Mouse (Mus musculus): ENCODE data around the gene Btbd17. TPM values are rescaled to one million over a fixed set of nuclear protein-coding genes. Genes with fewer than 3 reads are reported as not detected.

Btbd17 gene
- polyA plus RNA-seq, 1 experiment from 2014 or later = 0.65 TPM

DNA sequence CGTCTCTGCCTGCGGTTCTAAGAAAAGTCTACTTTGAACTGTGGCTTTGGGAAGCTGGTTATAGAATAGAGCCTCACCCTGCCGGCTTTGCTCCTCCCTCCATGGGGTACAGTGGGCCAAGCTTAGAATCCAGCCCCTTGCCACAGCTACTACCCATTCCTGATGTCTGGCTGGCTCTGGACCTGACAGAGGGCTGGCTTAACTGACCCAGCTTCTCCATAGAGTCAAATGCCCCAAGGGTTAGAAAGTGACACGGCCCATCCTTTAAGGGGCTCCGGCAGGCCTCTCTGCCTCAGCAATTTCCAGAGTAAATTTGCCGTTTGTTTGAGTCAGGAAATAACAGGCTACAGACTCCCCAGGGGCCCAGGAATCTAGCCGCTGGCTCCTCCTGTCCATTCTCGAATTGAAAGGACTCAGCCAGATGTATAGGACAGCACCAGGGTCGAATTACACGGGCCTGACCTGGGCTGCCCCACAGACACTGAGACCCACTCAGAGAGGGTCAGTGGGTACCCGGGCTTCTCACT, 27.5 kb upstream of the Btbd17 start:
- H3K4me3 ChIP-seq (ENCODE audit: low read depth, low read length) = no peak overlapping the region
- H3K9me3 ChIP-seq (ENCODE audit: control insufficient read depth, low read length) = no peaks in the 10 kb centered on the region
- DNase-seq (ENCODE audit: low spot score) = peak; percentile 52
- H3K27me3 ChIP-seq (ENCODE audit: control insufficient read depth, insufficient read depth, low read length) = no peaks in the 10 kb centered on the region
- peak overlapping the region; percentile 30; the same call in 1 of the 2 replicates for H3K9ac ChIP-seq (ENCODE audit: low read length)
- 0 out of 2 replicates have a peak, but pooled peaks have one; percentile 21 for ATAC-seq (ENCODE audit: insufficient number of reproducible peaks, low FRiP score, low TSS enrichment, low read depth)
- H3K4me2 ChIP-seq (ENCODE audit: low read depth, severe bottlenecking) = no peak overlapping the region
- no peaks in the 10 kb centered on the region for H3K36me3 ChIP-seq (ENCODE audit: control insufficient read depth, insufficient read depth, low read length)
- H3K27ac ChIP-seq (replicated peaks; ENCODE audit: low read depth, low read length) = peak overlapping the region; percentile 71; the same call in 1 of the 2 replicates
- WGBS = 2% methylated on average over 11 of the region's 11 CpGs
- H3K4me1 ChIP-seq (ENCODE audit: control insufficient read depth, insufficient read depth, low read length) = peaks cover 30% of the 10 kb centered on the region

DNA sequence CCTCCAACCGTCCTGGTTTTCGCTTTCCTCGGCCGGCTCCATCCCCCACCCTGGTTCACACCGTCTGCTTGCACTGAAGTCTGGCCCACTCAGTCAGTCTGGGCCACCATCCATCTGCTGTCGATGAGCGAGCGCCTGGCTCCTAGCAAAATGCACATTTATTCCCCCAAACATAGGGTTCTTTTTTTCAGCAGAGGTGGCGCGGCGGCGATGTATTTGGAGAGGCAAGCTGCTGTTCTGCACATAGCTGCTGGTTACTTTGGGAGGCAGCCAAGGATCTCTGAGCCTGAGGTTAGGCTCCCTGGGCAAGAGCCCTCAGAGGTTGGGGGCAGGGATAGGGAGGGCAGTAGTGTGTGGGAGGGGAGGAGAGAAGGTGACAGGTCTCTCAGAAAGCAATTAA, 27.0 kb upstream of the Btbd17 start:
- Histone ChIP-seq H3K9me3 (ENCODE audit: control insufficient read depth, low read length) (no peaks in the 10 kb centered on the region), H3K4me2 (ENCODE audit: low read depth, severe bottlenecking) (no peak overlapping the region), H3K27me3 (ENCODE audit: control insufficient read depth, insufficient read depth, low read length) (no peaks in the 10 kb centered on the region), H3K27ac (replicated peaks; ENCODE audit: low read depth, low read length) (peak overlapping the region; percentile 47; the same call in 1 of the 2 replicates), H3K9ac (ENCODE audit: low read length) (peak overlapping the region; percentile 4; the same call in 1 of the 2 replicates), H3K4me1 (ENCODE audit: control insufficient read depth, insufficient read depth, low read length) (peaks cover 30% of the 10 kb centered on the region), H3K36me3 (ENCODE audit: control insufficient read depth, insufficient read depth, low read length) (no peaks in the 10 kb centered on the region), H3K4me3 (ENCODE audit: low read depth, low read length) (no peak overlapping the region)
- DNase-seq (ENCODE audit: low spot score) = no peak
- 54% methylated on average over 12 of the region's 12 CpGs for WGBS
- ATAC-seq (ENCODE audit: insufficient number of reproducible peaks, low FRiP score, low TSS enrichment, low read depth) = no peak

DNA sequence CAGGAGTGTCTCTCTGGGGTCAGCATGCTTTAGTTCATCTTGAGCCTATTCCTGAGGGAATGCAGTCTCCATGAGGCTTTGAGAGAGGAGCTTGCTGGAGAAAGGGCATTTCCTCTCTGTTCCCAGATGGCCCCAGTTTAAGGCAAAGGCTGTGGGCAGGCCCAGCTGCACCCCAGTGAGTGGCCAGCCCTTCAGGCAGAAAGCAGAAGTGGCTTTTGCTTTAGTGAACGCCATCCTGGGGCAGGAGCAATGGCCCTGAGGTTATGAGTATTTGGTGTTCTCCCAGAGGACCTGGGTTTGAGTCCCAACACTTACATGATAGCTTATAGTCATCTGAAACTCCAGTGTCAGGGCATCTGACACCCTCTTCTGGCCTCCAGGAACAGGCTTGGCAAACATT, 25.6 kb upstream of the Btbd17 start:
- no peak overlapping the region for H3K9ac ChIP-seq (ENCODE audit: low read length)
- no peak overlapping the region for H3K4me2 ChIP-seq (ENCODE audit: low read depth, severe bottlenecking)
- H3K27me3 ChIP-seq (ENCODE audit: control insufficient read depth, insufficient read depth, low read length) = no peaks in the 10 kb centered on the region
- peaks cover 30% of the 10 kb centered on the region for H3K4me1 ChIP-seq (ENCODE audit: control insufficient read depth, insufficient read depth, low read length)
- no peak for ATAC-seq (ENCODE audit: insufficient number of reproducible peaks, low FRiP score, low TSS enrichment, low read depth)
- no peaks in the 10 kb centered on the region for H3K36me3 ChIP-seq (ENCODE audit: control insufficient read depth, insufficient read depth, low read length)
- H3K27ac ChIP-seq (replicated peaks; ENCODE audit: low read depth, low read length) = no peak overlapping the region
- DNase-seq (ENCODE audit: low spot score) = no peak
- H3K9me3 ChIP-seq (ENCODE audit: control insufficient read depth, low read length) = no peaks in the 10 kb centered on the region
- H3K4me3 ChIP-seq (ENCODE audit: low read depth, low read length) = no peak overlapping the region
- WGBS = 57% methylated on average over 1 of the region's 1 CpGs

DNA sequence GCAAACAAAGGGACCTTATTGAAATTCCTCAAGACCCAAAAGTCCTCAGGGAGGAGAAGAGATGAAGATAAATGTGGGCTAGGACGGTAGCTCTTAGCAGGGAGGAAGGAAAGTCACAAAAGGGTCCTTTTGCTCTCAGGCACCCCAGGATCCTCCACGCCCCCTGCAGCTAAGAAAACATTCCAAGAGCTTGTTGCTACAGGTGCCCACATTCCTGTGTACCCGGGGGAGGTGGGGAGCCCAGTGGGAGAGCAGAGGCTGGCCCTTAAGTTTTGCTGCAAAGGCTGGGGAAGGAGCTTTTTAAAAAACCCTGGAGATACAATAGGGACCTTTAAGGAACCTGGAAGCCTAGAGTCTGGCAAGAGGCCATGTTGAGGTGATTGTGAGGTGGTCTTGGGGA, 24.7 kb upstream of the Btbd17 start:
- ATAC-seq (ENCODE audit: insufficient number of reproducible peaks, low FRiP score, low TSS enrichment, low read depth) = no peak
- Histone ChIP-seq H3K4me2 (ENCODE audit: low read depth, severe bottlenecking) (no peak overlapping the region), H3K27ac (replicated peaks; ENCODE audit: low read depth, low read length) (no peak overlapping the region), H3K36me3 (ENCODE audit: control insufficient read depth, insufficient read depth, low read length) (no peaks in the 10 kb centered on the region), H3K9me3 (ENCODE audit: control insufficient read depth, low read length) (no peaks in the 10 kb centered on the region), H3K4me1 (ENCODE audit: control insufficient read depth, insufficient read depth, low read length) (peaks cover 30% of the 10 kb centered on the region), H3K9ac (ENCODE audit: low read length) (no peak overlapping the region), H3K4me3 (ENCODE audit: low read depth, low read length) (no peak overlapping the region), H3K27me3 (ENCODE audit: control insufficient read depth, insufficient read depth, low read length) (no peaks in the 10 kb centered on the region)
- WGBS = 44% methylated on average over 3 of the region's 3 CpGs
- DNase-seq (ENCODE audit: low spot score) = no peak

DNA sequence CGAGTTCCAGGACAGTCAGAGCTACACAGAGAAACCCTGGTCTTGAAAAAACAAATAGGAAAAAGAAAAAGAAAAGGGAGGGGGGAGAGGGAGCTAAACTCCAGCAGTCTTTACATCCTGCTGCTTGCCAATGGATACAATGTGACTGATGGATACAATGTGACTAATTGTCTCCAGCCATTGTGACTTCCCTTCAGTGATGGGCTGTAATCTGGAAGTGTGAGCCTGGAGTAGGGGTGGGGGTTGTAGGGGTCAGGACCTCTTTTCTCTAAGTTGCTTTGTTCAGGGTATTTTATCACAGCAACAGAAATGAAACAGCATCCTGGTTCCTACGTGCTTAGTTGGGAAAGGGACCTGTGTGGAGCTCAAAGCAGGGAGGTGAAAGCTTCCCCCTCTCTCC, 23.4 kb upstream of the Btbd17 start:
- Histone ChIP-seq H3K27ac (replicated peaks; ENCODE audit: low read depth, low read length) (no peak overlapping the region), H3K9ac (ENCODE audit: low read length) (no peak overlapping the region), H3K36me3 (ENCODE audit: control insufficient read depth, insufficient read depth, low read length) (no peaks in the 10 kb centered on the region), H3K4me3 (ENCODE audit: low read depth, low read length) (no peak overlapping the region), H3K9me3 (ENCODE audit: control insufficient read depth, low read length) (no peaks in the 10 kb centered on the region), H3K4me1 (ENCODE audit: control insufficient read depth, insufficient read depth, low read length) (peaks cover 38% of the 10 kb centered on the region), H3K4me2 (ENCODE audit: low read depth, severe bottlenecking) (no peak overlapping the region), H3K27me3 (ENCODE audit: control insufficient read depth, insufficient read depth, low read length) (no peaks in the 10 kb centered on the region)
- ATAC-seq (ENCODE audit: insufficient number of reproducible peaks, low FRiP score, low TSS enrichment, low read depth) = no peak
- DNase-seq (ENCODE audit: low spot score) = no peak
- WGBS = 51% methylated on average over 2 of the region's 2 CpGs

DNA sequence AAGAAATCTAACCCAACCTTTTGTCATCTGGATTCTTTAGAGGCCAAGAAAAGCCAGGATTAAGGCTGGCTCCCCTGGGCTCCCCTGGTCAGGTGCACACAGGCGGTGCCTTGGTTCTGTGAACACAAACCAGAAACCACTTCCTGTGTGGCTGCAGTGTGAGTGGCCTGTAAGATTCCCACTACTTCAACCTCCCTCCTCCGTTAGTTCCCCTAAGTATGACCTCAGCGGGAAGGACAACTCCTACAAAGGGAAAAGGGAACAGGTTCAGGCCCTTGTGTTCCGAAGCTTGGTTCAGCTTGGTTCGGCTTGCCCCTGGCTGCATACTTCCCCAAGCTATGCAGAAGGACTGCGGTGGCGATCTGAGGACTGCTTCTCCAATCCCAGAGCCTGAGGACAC, 22.4 kb upstream of the Btbd17 start:
- no peak for ATAC-seq (ENCODE audit: insufficient number of reproducible peaks, low FRiP score, low TSS enrichment, low read depth)

DNA sequence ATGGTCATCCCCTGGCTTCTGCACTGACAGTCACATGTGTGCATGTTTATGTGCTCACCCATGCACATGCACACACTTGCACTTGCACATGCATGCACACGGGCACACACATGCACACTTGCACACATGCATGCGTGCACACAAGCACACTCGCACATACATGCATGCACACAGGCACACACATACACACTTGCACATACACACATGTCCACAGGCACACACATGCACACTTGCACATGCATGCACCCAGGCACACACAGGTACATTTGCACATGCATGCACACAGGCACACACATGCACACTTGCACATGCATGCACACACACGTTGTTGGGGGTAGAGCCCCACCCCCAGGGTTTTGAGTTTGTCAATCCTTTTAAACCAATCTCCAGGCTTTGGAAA, 21.2 kb upstream of the Btbd17 start:
- 90% methylated on average over 4 of the region's 4 CpGs for WGBS
- Histone ChIP-seq H3K36me3 (ENCODE audit: control insufficient read depth, insufficient read depth, low read length) (no peaks in the 10 kb centered on the region), H3K9me3 (ENCODE audit: control insufficient read depth, low read length) (no peaks in the 10 kb centered on the region), H3K4me3 (ENCODE audit: low read depth, low read length) (no peak overlapping the region), H3K4me1 (ENCODE audit: control insufficient read depth, insufficient read depth, low read length) (peaks cover 23% of the 10 kb centered on the region), H3K27ac (replicated peaks; ENCODE audit: low read depth, low read length) (no peak overlapping the region), H3K4me2 (ENCODE audit: low read depth, severe bottlenecking) (no peak overlapping the region), H3K9ac (ENCODE audit: low read length) (no peak overlapping the region), H3K27me3 (ENCODE audit: control insufficient read depth, insufficient read depth, low read length) (no peaks in the 10 kb centered on the region)
- no peak for DNase-seq (ENCODE audit: low spot score)
- no peak for ATAC-seq (ENCODE audit: insufficient number of reproducible peaks, low FRiP score, low TSS enrichment, low read depth)

More for the DNA sequence above, 22.4 kb upstream of the Btbd17 start:
- Histone ChIP-seq H3K4me1 (ENCODE audit: control insufficient read depth, insufficient read depth, low read length) (peaks cover 31% of the 10 kb centered on the region), H3K4me3 (ENCODE audit: low read depth, low read length) (no peak overlapping the region), H3K27ac (replicated peaks; ENCODE audit: low read depth, low read length) (no peak overlapping the region), H3K27me3 (ENCODE audit: control insufficient read depth, insufficient read depth, low read length) (no peaks in the 10 kb centered on the region), H3K9me3 (ENCODE audit: control insufficient read depth, low read length) (no peaks in the 10 kb centered on the region), H3K36me3 (ENCODE audit: control insufficient read depth, insufficient read depth, low read length) (no peaks in the 10 kb centered on the region), H3K4me2 (ENCODE audit: low read depth, severe bottlenecking) (no peak overlapping the region), H3K9ac (ENCODE audit: low read length) (no peak overlapping the region)
- 94% methylated on average over 7 of the region's 7 CpGs for WGBS
- no peak for DNase-seq (ENCODE audit: low spot score)

DNA sequence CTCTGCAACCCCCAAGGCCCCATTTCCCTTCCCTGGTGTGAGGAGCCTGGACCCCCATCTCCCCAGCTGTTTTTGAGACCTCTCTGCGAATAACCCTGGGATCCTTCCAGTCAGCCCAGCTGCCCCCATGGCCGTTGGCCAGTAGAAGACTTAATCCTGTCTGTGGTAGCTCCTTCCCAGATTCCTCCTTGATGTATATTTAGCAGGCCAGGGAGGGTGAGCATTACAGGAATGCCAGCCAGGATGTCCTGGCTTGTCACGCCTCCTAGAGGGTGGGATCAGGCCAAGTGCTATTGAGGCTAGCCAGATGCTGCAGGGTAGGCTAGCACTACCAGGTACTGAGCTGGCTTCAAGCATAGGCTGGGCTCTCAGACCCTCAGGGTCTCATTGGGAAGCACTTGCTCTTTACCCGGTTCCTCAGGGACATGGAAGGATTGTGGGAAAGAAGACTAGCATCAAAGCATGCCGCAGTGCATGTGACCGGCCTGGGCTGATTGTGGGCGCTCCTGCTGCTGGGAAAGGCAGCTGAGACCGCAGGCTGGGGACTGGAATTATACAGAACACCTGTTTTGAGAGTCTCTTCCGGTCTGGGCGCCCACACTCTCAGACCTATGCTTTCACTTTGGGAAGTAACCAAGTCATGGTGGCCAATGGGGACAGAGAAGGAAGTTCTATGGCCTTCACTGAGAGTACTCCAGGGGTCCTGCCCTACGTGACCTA, 19.3 kb upstream of the Btbd17 start:
- no peak overlapping the region for H3K4me2 ChIP-seq (ENCODE audit: low read depth, severe bottlenecking)
- no peaks in the 10 kb centered on the region for H3K27me3 ChIP-seq (ENCODE audit: control insufficient read depth, insufficient read depth, low read length)
- 74% methylated on average over 11 of the region's 11 CpGs for WGBS
- no peak overlapping the region for H3K9ac ChIP-seq (ENCODE audit: low read length)
- H3K4me1 ChIP-seq (ENCODE audit: control insufficient read depth, insufficient read depth, low read length) = peaks cover 18% of the 10 kb centered on the region
- H3K4me3 ChIP-seq (ENCODE audit: low read depth, low read length) = no peak overlapping the region
- DNase-seq (ENCODE audit: low spot score) (no peak), ATAC-seq (ENCODE audit: insufficient number of reproducible peaks, low FRiP score, low TSS enrichment, low read depth) (no peak)
- H3K27ac ChIP-seq (replicated peaks; ENCODE audit: low read depth, low read length) = no peak overlapping the region
- H3K36me3 ChIP-seq (ENCODE audit: control insufficient read depth, insufficient read depth, low read length) = no peaks in the 10 kb centered on the region
- H3K9me3 ChIP-seq (ENCODE audit: control insufficient read depth, low read length) = no peaks in the 10 kb centered on the region
